Mouse (Mus musculus) lung, adult 10 weeks (tissue): ENCODE data around the gene Pcnx2. TPM values are rescaled to one million over a fixed set of nuclear protein-coding genes. Genes with fewer than 3 reads are reported as not detected.

Source experiments
- polyA plus RNA-seq: library from polyadenylated mRNA; stranded (reverse); fragments of 350-450 nt; fragmentation: Illumina TruSeq; extraction: RNeasy Lipid Tissue Mini Kit (QIAGEN cat#74804); gene quantifications from one replicate; pipeline ENCODE4 v1.2.3, GENCODE M21; 2014; ENCODE audit warnings: low read depth, low replicate concordance; ENCODE audit not compliant: insufficient read depth

The Pcnx2 gene
- polyA plus RNA-seq: 0.54 TPM

GRCm38 (mm10) chr8:125897868-125898788, at the start of gene Pcnx2:
TSS of gene Pcnx2 (minus strand) at chr8:125898317.

DNA sequence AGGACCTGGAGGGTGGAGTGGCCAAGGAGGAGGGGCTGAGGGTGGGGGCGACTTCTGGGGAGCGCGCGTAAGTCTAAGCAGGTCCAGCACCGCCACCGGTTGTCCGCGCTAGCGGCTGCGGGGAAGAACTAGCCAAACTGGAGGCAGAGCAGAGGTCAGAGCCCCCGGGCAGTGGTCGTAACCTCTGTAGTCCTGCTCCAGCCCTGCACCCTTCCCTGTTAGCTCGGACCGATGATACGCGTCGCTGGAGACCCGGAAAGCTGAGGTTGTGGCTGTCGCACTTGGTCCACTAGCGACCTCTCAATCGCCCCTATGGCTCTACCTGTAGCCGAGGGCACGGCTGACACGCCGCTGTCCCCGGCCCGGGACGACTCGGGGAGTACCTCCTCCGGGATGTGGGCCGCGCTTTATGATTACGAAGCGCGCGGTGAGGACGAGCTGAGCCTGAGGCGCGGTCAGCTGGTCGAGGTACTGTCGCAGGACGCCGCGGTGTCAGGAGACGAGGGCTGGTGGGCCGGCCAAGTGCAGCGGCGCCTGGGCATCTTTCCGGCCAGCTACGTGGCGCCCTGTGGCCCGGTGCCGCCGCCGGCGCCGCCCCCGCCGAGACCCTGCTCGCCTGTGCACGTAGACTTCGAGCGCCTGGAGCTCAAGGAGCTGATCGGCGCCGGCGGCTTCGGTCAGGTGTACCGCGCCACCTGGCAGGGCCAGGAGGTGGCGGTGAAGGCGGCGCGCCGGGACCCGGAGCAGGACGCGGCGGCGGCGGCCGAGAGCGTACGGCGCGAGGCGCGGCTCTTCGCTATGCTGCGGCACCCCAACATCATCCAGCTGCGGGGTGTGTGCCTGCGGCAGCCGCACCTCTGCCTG, 12.5 kb upstream of the Pcnx2 start, which contains the start of gene Map3k21:
Gene Map3k21, plus strand, starts transcription at position 86 of the 864 bp plus-strand sequence.

GRCm38 (mm10) chr8:125729746-125730145, 168.4 kb downstream of the Pcnx2 start, which contains the start of gene Ntpcr:
TSS of gene Ntpcr (plus strand) at chr8:125729963.

Other genes starting within 250 kb of the Pcnx2 start
- 1.8 TPM for gene Map10, start 228.5 kb downstream of the Pcnx2 start, polyA plus RNA-seq
- 16.0 TPM for gene Ntpcr, start 168.4 kb downstream of the Pcnx2 start, polyA plus RNA-seq
- 0.45 TPM for gene Map3k21, start 12.1 kb upstream of the Pcnx2 start, polyA plus RNA-seq
- 9.8 TPM for gene Kcnk1, start 96.9 kb upstream of the Pcnx2 start, polyA plus RNA-seq